Mouse (Mus musculus): ENCODE results near the gene Tmem53. TPM values are rescaled to one million over a fixed set of nuclear protein-coding genes. Genes with fewer than 3 reads are reported as not detected.

The Tmem53 gene
- 10.1 and 13.8 TPM in 2 replicates for polyA plus RNA-seq (2014; fragmentation: Nextera tagmentation; extraction: Ambion mirVana)

DNA sequence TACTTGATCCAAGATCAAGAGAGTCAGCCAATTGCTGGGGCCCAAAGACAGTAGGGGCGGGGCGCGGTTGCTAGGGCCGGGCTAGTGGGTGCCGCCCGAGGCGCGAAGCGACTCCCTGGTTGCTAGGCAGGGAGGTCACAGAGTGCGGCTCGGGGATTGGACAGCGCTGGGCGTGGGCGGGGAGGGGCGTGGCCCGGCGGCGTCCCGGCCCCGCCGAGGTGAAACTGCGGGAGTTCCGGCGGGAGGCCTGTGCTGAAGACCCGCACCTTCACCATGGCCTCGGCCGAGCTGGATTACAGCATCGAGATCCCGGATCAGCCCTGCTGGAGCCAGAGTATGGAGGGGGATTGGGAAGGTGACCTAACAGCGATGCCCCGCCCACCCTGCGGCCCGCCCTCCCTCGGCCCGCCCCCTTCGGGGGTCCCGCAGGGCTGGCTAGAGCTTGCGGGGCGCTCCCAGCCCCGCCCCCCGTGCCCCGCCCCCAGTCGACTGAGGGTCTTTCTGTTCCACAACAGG, at the start of gene Tmem53, which contains the start of gene Armh1:
Gene Tmem53 (plus strand): TSS at position 151 of the 516 bp plus-strand sequence.
Gene Armh1 (minus strand): TSS at position 325 of the 516 bp plus-strand sequence.
- H3K9me3 ChIP-seq (ENCODE audit: control insufficient read depth, low read length): no peaks in the 10 kb centered on the region
- WGBS: 1% methylated on average over 35 of the region's 43 CpGs
- ATAC-seq (ENCODE audit: low FRiP score, low TSS enrichment): peak; percentile 99

GRCm38 (mm10) chr4:117202046-117202991, 49.4 kb upstream of the Tmem53 start:
- Histone ChIP-seq H3K4me3 (ENCODE audit: low read length) (peak overlapping the region; percentile 30), H3K9me3 (ENCODE audit: control insufficient read depth, low read length) (no peaks in the 10 kb centered on the region), H3K9ac (ENCODE audit: low read depth, low read length) (peak overlapping the region; percentile 46; the same call in 1 of the 2 replicates), H3K36me3 (ENCODE audit: control insufficient read depth, insufficient read depth, low read length) (no peaks in the 10 kb centered on the region), H3K27me3 (ENCODE audit: control insufficient read depth, insufficient read depth, low read length) (no peaks in the 10 kb centered on the region), H3K4me2 (replicated peaks; ENCODE audit: low read depth, low read length) (peak overlapping the region; percentile 45), H3K27ac (ENCODE audit: low read depth, low read length) (peak overlapping the region; percentile 83), H3K4me1 (ENCODE audit: control insufficient read depth, insufficient read depth, low read length) (no peaks in the 10 kb centered on the region)
- WGBS: under 1% methylated on average over 25 of the region's 25 CpGs
- peak; percentile 93 for ATAC-seq (ENCODE audit: low FRiP score, low TSS enrichment)

More for the DNA sequence above, at the start of gene Tmem53, which contains the start of gene Armh1:
- Histone ChIP-seq H3K9ac (ENCODE audit: low read depth, low read length) (peak within 1 kb of the TSS; percentile 46), H3K4me3 (ENCODE audit: low read length) (peak within 1 kb of the TSS; percentile 47), H3K36me3 (ENCODE audit: control insufficient read depth, insufficient read depth, low read length) (no peaks in the 10 kb centered on the region), H3K4me1 (ENCODE audit: control insufficient read depth, insufficient read depth, low read length) (no peaks in the 10 kb centered on the region), H3K27me3 (ENCODE audit: control insufficient read depth, insufficient read depth, low read length) (peaks cover 5% of the 10 kb centered on the region; the same call in 1 of the 2 replicates), H3K27ac (ENCODE audit: low read depth, low read length) (peak within 1 kb of the TSS; percentile 43; the same call in 1 of the 2 replicates), H3K4me2 (replicated peaks; ENCODE audit: low read depth, low read length) (peak within 1 kb of the TSS; percentile 61)

DNA sequence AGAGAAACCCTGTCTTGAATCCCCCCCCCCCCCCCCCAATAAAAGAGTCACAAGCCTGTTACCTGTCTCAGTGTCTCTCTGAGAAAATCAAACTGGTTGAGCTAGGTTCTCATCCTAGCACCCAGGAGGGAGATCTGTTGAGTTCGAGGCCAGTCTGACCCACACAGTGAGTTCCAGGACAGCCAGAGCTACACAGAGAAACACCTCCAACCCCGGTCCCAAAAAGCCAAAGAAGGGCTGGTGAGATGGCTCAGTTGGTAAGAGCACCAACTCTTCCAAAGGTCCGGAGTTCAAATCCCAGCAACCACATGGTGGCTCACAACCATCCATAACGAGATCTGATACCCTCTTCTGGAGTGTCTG, 48.8 kb upstream of the Tmem53 start:
- ATAC-seq (ENCODE audit: low FRiP score, low TSS enrichment): no peak; the same call in 1 of the 2 replicates
- 52% methylated on average over 4 of the region's 4 CpGs for WGBS

GRCm38 (mm10) chr4:117209592-117209991, 42.2 kb upstream of the Tmem53 start:
- H3K27me3 ChIP-seq (ENCODE audit: control insufficient read depth, insufficient read depth, low read length): no peaks in the 10 kb centered on the region
- no peaks in the 10 kb centered on the region for H3K36me3 ChIP-seq (ENCODE audit: control insufficient read depth, insufficient read depth, low read length)
- H3K27ac ChIP-seq (ENCODE audit: low read depth, low read length): no peak overlapping the region
- no peak overlapping the region for H3K9ac ChIP-seq (ENCODE audit: low read depth, low read length)
- no peak overlapping the region for H3K4me2 ChIP-seq (replicated peaks; ENCODE audit: low read depth, low read length)
- no peak overlapping the region for H3K4me3 ChIP-seq (ENCODE audit: low read length)
- H3K9me3 ChIP-seq (ENCODE audit: control insufficient read depth, low read length): no peaks in the 10 kb centered on the region
- no peaks in the 10 kb centered on the region for H3K4me1 ChIP-seq (ENCODE audit: control insufficient read depth, insufficient read depth, low read length)
- no peak for ATAC-seq (ENCODE audit: low FRiP score, low TSS enrichment)
- WGBS: 78% methylated on average over 6 of the region's 6 CpGs

More for the DNA sequence above, 48.8 kb upstream of the Tmem53 start:
- Histone ChIP-seq H3K4me3 (ENCODE audit: low read length) (no peak overlapping the region), H3K9me3 (ENCODE audit: control insufficient read depth, low read length) (no peaks in the 10 kb centered on the region), H3K36me3 (ENCODE audit: control insufficient read depth, insufficient read depth, low read length) (no peaks in the 10 kb centered on the region), H3K27me3 (ENCODE audit: control insufficient read depth, insufficient read depth, low read length) (no peaks in the 10 kb centered on the region), H3K4me1 (ENCODE audit: control insufficient read depth, insufficient read depth, low read length) (no peaks in the 10 kb centered on the region), H3K4me2 (replicated peaks; ENCODE audit: low read depth, low read length) (no peak overlapping the region), H3K27ac (ENCODE audit: low read depth, low read length) (peak overlapping the region; percentile 83), H3K9ac (ENCODE audit: low read depth, low read length) (no peak overlapping the region)

DNA sequence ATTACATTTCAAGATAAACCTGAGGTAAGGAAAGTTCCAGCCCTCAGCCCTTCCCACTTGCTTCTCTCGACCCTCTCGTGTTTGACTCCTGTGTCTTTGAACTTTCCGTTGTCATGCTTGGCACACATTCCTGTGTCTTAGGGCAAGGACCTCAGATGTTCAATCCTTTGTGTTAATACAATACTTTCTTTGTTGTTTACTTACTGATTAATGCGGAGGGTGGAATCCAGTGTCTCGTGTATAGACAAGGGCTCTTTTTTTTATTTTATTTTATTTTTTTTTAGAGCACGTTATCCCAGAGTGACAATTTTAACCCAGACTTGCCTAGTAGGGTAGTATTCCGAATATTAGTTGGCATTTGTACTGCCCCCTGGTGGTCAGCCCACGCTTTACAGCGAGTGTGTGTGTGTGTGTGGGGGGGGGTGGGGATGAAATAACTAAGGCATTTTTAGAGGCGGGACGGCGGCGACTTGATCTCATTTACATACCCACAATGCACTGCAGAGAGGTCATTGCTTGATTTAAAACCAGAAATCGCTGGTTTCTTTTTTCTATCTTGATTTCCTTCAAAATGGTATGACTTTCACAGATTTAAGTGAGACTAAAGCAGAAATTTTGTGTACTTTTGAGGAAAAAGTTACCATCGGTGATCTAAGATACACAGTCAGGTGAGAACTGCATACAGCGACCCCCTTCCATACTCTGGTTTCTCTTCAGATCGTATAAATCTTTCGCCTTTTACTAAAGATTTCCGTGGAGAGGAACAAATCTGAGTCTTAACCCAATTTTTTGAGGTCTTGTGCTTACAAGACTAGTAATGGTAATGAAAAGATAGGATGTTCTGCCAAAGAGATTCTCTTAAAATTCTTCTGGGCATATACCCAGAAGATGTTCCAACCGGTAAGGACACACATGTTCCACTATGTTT, 41.3 kb upstream of the Tmem53 start:
- H3K9ac ChIP-seq (ENCODE audit: low read depth, low read length): 0 out of 2 replicates have a peak overlapping the region, but pooled peaks have one; percentile 5
- no peaks in the 10 kb centered on the region for H3K4me1 ChIP-seq (ENCODE audit: control insufficient read depth, insufficient read depth, low read length)
- no peak overlapping the region for H3K4me3 ChIP-seq (ENCODE audit: low read length)
- H3K27ac ChIP-seq (ENCODE audit: low read depth, low read length): 0 out of 2 replicates have a peak overlapping the region, but pooled peaks have one; percentile 59
- no peaks in the 10 kb centered on the region for H3K27me3 ChIP-seq (ENCODE audit: control insufficient read depth, insufficient read depth, low read length)
- ATAC-seq (ENCODE audit: low FRiP score, low TSS enrichment): peak; percentile 65
- H3K36me3 ChIP-seq (ENCODE audit: control insufficient read depth, insufficient read depth, low read length): no peaks in the 10 kb centered on the region
- 6% methylated on average over 20 of the region's 20 CpGs for WGBS
- no peak overlapping the region; the same call in 1 of the 2 replicates for H3K4me2 ChIP-seq (replicated peaks; ENCODE audit: low read depth, low read length)
- no peaks in the 10 kb centered on the region for H3K9me3 ChIP-seq (ENCODE audit: control insufficient read depth, low read length)

- WGBS: 83% methylated on average over 6 of the region's 6 CpGs
- H3K4me3 ChIP-seq (ENCODE audit: low read length): no peak overlapping the region
- no peaks in the 10 kb centered on the region for H3K27me3 ChIP-seq (ENCODE audit: control insufficient read depth, insufficient read depth, low read length)
- H3K4me2 ChIP-seq (replicated peaks; ENCODE audit: low read depth, low read length): no peak overlapping the region
- 0 out of 2 replicates have a peak, but pooled peaks cover 7% of the 10 kb centered on the region for H3K4me1 ChIP-seq (ENCODE audit: control insufficient read depth, insufficient read depth, low read length)
- ATAC-seq (ENCODE audit: low FRiP score, low TSS enrichment): no peak
- no peaks in the 10 kb centered on the region for H3K36me3 ChIP-seq (ENCODE audit: control insufficient read depth, insufficient read depth, low read length)
- H3K9ac ChIP-seq (ENCODE audit: low read depth, low read length): no peak overlapping the region
- H3K9me3 ChIP-seq (ENCODE audit: control insufficient read depth, low read length): no peaks in the 10 kb centered on the region
- H3K27ac ChIP-seq (ENCODE audit: low read depth, low read length): no peak overlapping the region
Observed at GRCm38 (mm10) chr4:117214250-117214649, 37.5 kb upstream of the Tmem53 start.

- no peaks in the 10 kb centered on the region for H3K27me3 ChIP-seq (ENCODE audit: control insufficient read depth, insufficient read depth, low read length)
- H3K27ac ChIP-seq (ENCODE audit: low read depth, low read length): no peak overlapping the region
- no peak overlapping the region for H3K4me3 ChIP-seq (ENCODE audit: low read length)
- H3K4me2 ChIP-seq (replicated peaks; ENCODE audit: low read depth, low read length): no peak overlapping the region
- WGBS: 80% methylated on average over 5 of the region's 5 CpGs
- ATAC-seq (ENCODE audit: low FRiP score, low TSS enrichment): no peak
- H3K4me1 ChIP-seq (ENCODE audit: control insufficient read depth, insufficient read depth, low read length): 0 out of 2 replicates have a peak, but pooled peaks cover 8% of the 10 kb centered on the region
- H3K36me3 ChIP-seq (ENCODE audit: control insufficient read depth, insufficient read depth, low read length): no peaks in the 10 kb centered on the region
- H3K9ac ChIP-seq (ENCODE audit: low read depth, low read length): no peak overlapping the region
- no peaks in the 10 kb centered on the region for H3K9me3 ChIP-seq (ENCODE audit: control insufficient read depth, low read length)
Observed at GRCm38 (mm10) chr4:117217029-117217428, 34.7 kb upstream of the Tmem53 start.

- no peak overlapping the region for H3K4me3 ChIP-seq (ENCODE audit: low read length)
- no peak overlapping the region for H3K9ac ChIP-seq (ENCODE audit: low read depth, low read length)
- H3K36me3 ChIP-seq (ENCODE audit: control insufficient read depth, insufficient read depth, low read length): no peaks in the 10 kb centered on the region
- no peak overlapping the region for H3K27ac ChIP-seq (ENCODE audit: low read depth, low read length)
- ATAC-seq (ENCODE audit: low FRiP score, low TSS enrichment): peak; percentile 79
- WGBS: 37% methylated on average over 10 of the region's 10 CpGs
- no peaks in the 10 kb centered on the region for H3K27me3 ChIP-seq (ENCODE audit: control insufficient read depth, insufficient read depth, low read length)
- no peaks in the 10 kb centered on the region for H3K9me3 ChIP-seq (ENCODE audit: control insufficient read depth, low read length)
- no peak overlapping the region for H3K4me2 ChIP-seq (replicated peaks; ENCODE audit: low read depth, low read length)
- H3K4me1 ChIP-seq (ENCODE audit: control insufficient read depth, insufficient read depth, low read length): 0 out of 2 replicates have a peak, but pooled peaks cover 8% of the 10 kb centered on the region
Observed at GRCm38 (mm10) chr4:117218517-117219219, 33.1 kb upstream of the Tmem53 start.
